Comparison of ENCODE assay signal across 8 mouse cellular contexts in genomic region chr10:43580649-43581078, GRCm38 (mm10). TPM values are rescaled to one million over a fixed set of nuclear protein-coding genes. Genes with fewer than 3 reads are reported as not detected.
A peak's percentile ranks its signal among the peaks of the same experiment; 100 is the strongest.
DNase-seq lines count a peak whose midpoint lies in the region; ATAC-seq and TF ChIP-seq lines count a peak whose summit lies in the region.

No protein-coding gene starts in this region.

- TF ChIP-seq CTCF in heart, postnatal 0 days (IDR thresholded peaks at IDR 0.05; ENCODE audit: low read depth) = no peak
- no peak for TF ChIP-seq CTCF in stomach, postnatal 0 days (IDR thresholded peaks at IDR 0.05; ENCODE audit: low read depth)

- WGBS in heart, postnatal 0 days = 1% methylated on average over 15 of the region's 15 CpGs
- 3% methylated on average over 15 of the region's 15 CpGs for WGBS in stomach, postnatal 0 days

- peak overlapping the region; percentile 94 for H3K4me2 ChIP-seq in heart, postnatal 0 days (ENCODE audit: low read depth, low read length)
- H3K4me2 ChIP-seq in stomach, postnatal 0 days (replicated peaks; ENCODE audit: low read depth) = peak overlapping the region; percentile 96

- peaks cover 10% of the 10 kb centered on the region; the same call in 1 of the 2 replicates for H3K27me3 ChIP-seq in heart, postnatal 0 days (ENCODE audit: control insufficient read depth, insufficient read depth, low read length)
- no peaks in the 10 kb centered on the region for H3K27me3 ChIP-seq in stomach, postnatal 0 days (ENCODE audit: control insufficient read depth, insufficient read depth, low read length)

- peak overlapping the region; percentile 53 for H3K9ac ChIP-seq in heart, postnatal 0 days (replicated peaks; ENCODE audit: low read depth, low read length)
- H3K9ac ChIP-seq in stomach, postnatal 0 days (ENCODE audit: low read length) = peak overlapping the region; percentile 69

- DNase-seq in spleen, adult 18-20 months = peak; percentile 16 to 25
- no peak for DNase-seq in spleen, postnatal 14 days (ENCODE audit: low spot score in 2 of 2)
- DNase-seq in brain, embryonic 18.5 days (ENCODE audit: low read depth, low spot score) = peak; percentile 69
- DNase-seq in heart, postnatal 0 days (ENCODE audit: low spot score) = peak; percentile 63
- DNase-seq in kidney, postnatal 4 days = peak; percentile 70 to 80
- peak; percentile 93 for DNase-seq in mesoderm, embryonic 11.5 days (ENCODE audit: low read depth, low spot score)
- DNase-seq in stomach, postnatal 0 days (ENCODE audit: low spot score) = peak; percentile 90
- DNase-seq in frontal cortex, postnatal 25 days (ENCODE audit: low spot score in 2 of 2) = no peak

- no peak for TF ChIP-seq EP300 in heart, postnatal 0 days (IDR thresholded peaks at IDR 0.05; ENCODE audit: low read depth)
- no peak for TF ChIP-seq EP300 in stomach, postnatal 0 days (optimal IDR thresholded peaks at IDR 0.05)

- no peak overlapping the region for H3K27ac ChIP-seq in heart, postnatal 0 days (ENCODE audit: low read depth)
- H3K27ac ChIP-seq in stomach, postnatal 0 days (replicated peaks) = peak overlapping the region; percentile 76

- 0 out of 2 replicates have a peak, but pooled peaks cover 4% of the 10 kb centered on the region for H3K4me1 ChIP-seq in heart, postnatal 0 days (ENCODE audit: control insufficient read depth, insufficient read depth)
- no peaks in the 10 kb centered on the region for H3K4me1 ChIP-seq in stomach, postnatal 0 days (replicated peaks; ENCODE audit: control insufficient read depth, insufficient read depth)

- no peaks in the 10 kb centered on the region for H3K9me3 ChIP-seq in heart, postnatal 0 days (replicated peaks; ENCODE audit: control insufficient read depth, low read length)
- H3K9me3 ChIP-seq in stomach, postnatal 0 days (ENCODE audit: control insufficient read depth, low read length) = no peaks in the 10 kb centered on the region

- no peaks in the 10 kb centered on the region for H3K36me3 ChIP-seq in heart, postnatal 0 days (replicated peaks; ENCODE audit: control insufficient read depth, insufficient read depth, low read length)
- H3K36me3 ChIP-seq in stomach, postnatal 0 days (ENCODE audit: control insufficient read depth, insufficient read depth, low read length) = no peaks in the 10 kb centered on the region

- peak overlapping the region; percentile 63 for H3K4me3 ChIP-seq in heart, postnatal 0 days (ENCODE audit: low read depth, low read length)
- H3K4me3 ChIP-seq in stomach, postnatal 0 days (ENCODE audit: low read depth, low read length) = peak overlapping the region; percentile 48

- no peak for ATAC-seq in heart, postnatal 0 days (ENCODE audit: insufficient read depth, low read depth)
- peak; percentile 82 for ATAC-seq in stomach, postnatal 0 days (ENCODE audit: low FRiP score, low TSS enrichment)

RNA-seq across cellular contexts. Expression of gene Cd24a, which starts 2.6 kb away (rescaled TPM):
- 44.3 and 62.2 TPM in 2 replicates for total RNA-seq in heart, postnatal 0 days (2014; rRNA removed; ENCODE audit: low replicate concordance)
- polyA plus RNA-seq in heart, postnatal 0 days (2015; fragmentation: Nextera tagmentation; extraction: Ambion mirVana) = 32.9 and 33.7 TPM in 2 replicates
- 397 and 409 TPM in 2 replicates for polyA plus RNA-seq in stomach, postnatal 0 days (2015; fragmentation: Nextera tagmentation; extraction: Ambion mirVana)

RNA-seq across cellular contexts. Expression of gene 1700021F05Rik, which starts 39.9 kb away (rescaled TPM):
- total RNA-seq in heart, postnatal 0 days (2014; rRNA removed; ENCODE audit: low replicate concordance) = 30.7 and 43.0 TPM in 2 replicates
- 129 and 133 TPM in 2 replicates for polyA plus RNA-seq in heart, postnatal 0 days (2015; fragmentation: Nextera tagmentation; extraction: Ambion mirVana)
- polyA plus RNA-seq in stomach, postnatal 0 days (2015; fragmentation: Nextera tagmentation; extraction: Ambion mirVana) = 47.0 and 48.9 TPM in 2 replicates

RNA-seq across cellular contexts. Expression of gene Gm9803, which starts 56.8 kb away (rescaled TPM):
- 5.1 and 6.6 TPM in 2 replicates for total RNA-seq in heart, postnatal 0 days (2014; rRNA removed; ENCODE audit: low replicate concordance)
- 23.4 and 26.9 TPM in 2 replicates for polyA plus RNA-seq in heart, postnatal 0 days (2015; fragmentation: Nextera tagmentation; extraction: Ambion mirVana)
- polyA plus RNA-seq in stomach, postnatal 0 days (2015; fragmentation: Nextera tagmentation; extraction: Ambion mirVana) = 14.3 and 14.8 TPM in 2 replicates

Comparison
In these comparisons a context has a peak if more than half of its experiments do, and no peak if none do; other contexts are left out.
1. DNase-seq: peak in spleen, adult 18-20 months (2 of 2), brain, embryonic 18.5 days (single experiment), heart, postnatal 0 days (single experiment), kidney, postnatal 4 days (2 of 2), mesoderm, embryonic 11.5 days (single experiment) and stomach, postnatal 0 days (single experiment); none in spleen, postnatal 14 days (0 of 2) and frontal cortex, postnatal 25 days (0 of 2).
2. RNA of gene Cd24a, which starts 2.6 kb away (polyA plus RNA-seq): 397 to 409 TPM in stomach, postnatal 0 days; 32.9 to 33.7 TPM in heart, postnatal 0 days; every median in the first group is over 10 times any median in the second.